Mouse (Mus musculus) thymus, postnatal 14 days (tissue): ENCODE results near the gene Gm42674.
A peak's percentile ranks its signal among the peaks of the same experiment; 100 is the strongest.

ENCODE experiments used
- DNase-seq: peaks from one replicate; pipeline ENCODE4 v3.0.0; 2021

Gm42674 gene

GRCm38 (mm10) chr3:90601486-90602110, at the start of gene Gm42674:
TSS of gene Gm42674 (plus strand) at chr3:90601904.
- no peak for DNase-seq

- no peak for DNase-seq
These were observed 49.5 kb upstream of the Gm42674 start for GRCm38 (mm10) chr3:90552231-90552630.

GRCm38 (mm10) chr3:90555954-90556353, 45.8 kb upstream of the Gm42674 start:
- no peak for DNase-seq

GRCm38 (mm10) chr3:90560008-90560628, 41.6 kb upstream of the Gm42674 start, which contains the start of gene S100a3:
TSS of gene S100a3 (plus strand) at chr3:90560578.
- no peak for DNase-seq

- DNase-seq = no peak
These were observed 27.0 kb upstream of the Gm42674 start for GRCm38 (mm10) chr3:90574691-90575090.

- DNase-seq = no peak
These were observed 26.4 kb upstream of the Gm42674 start for GRCm38 (mm10) chr3:90575320-90575719.

GRCm38 (mm10) chr3:90576351-90577001, 25.2 kb upstream of the Gm42674 start:
- no peak for DNase-seq

GRCm38 (mm10) chr3:90579433-90579832, 22.3 kb upstream of the Gm42674 start:
- no peak for DNase-seq

GRCm38 (mm10) chr3:90581141-90581540, 20.6 kb upstream of the Gm42674 start:
- DNase-seq = no peak

- peak; percentile 31 for DNase-seq
These were observed 19.5 kb upstream of the Gm42674 start for GRCm38 (mm10) chr3:90582156-90582555.

GRCm38 (mm10) chr3:90582556-90582955, 19.1 kb upstream of the Gm42674 start:
- DNase-seq = no peak

- DNase-seq = no peak
These were observed 17.8 kb upstream of the Gm42674 start for GRCm38 (mm10) chr3:90583893-90584292.

GRCm38 (mm10) chr3:90585595-90585994, 16.1 kb upstream of the Gm42674 start:
- peak; percentile 66 for DNase-seq

GRCm38 (mm10) chr3:90586016-90586643, 15.6 kb upstream of the Gm42674 start:
- DNase-seq = peak; percentile 56

- DNase-seq = peak; percentile 90
These were observed 14.8 kb upstream of the Gm42674 start for GRCm38 (mm10) chr3:90586906-90587305.

GRCm38 (mm10) chr3:90587361-90588101, 14.2 kb upstream of the Gm42674 start:
- DNase-seq = peak; percentile 21

GRCm38 (mm10) chr3:90589390-90589789, 12.3 kb upstream of the Gm42674 start:
- DNase-seq = peak; percentile 66

GRCm38 (mm10) chr3:90589947-90590346, 11.8 kb upstream of the Gm42674 start, which contains the start of gene S100a2:
TSS of gene S100a2 (plus strand) at chr3:90590247.
- no peak for DNase-seq

- DNase-seq = no peak
These were observed 7.2 kb upstream of the Gm42674 start for GRCm38 (mm10) chr3:90594466-90594865.

- DNase-seq = no peak
These were observed 6.1 kb upstream of the Gm42674 start for GRCm38 (mm10) chr3:90595556-90595955.

- no peak for DNase-seq
These were observed 4.9 kb upstream of the Gm42674 start for GRCm38 (mm10) chr3:90596810-90597209.

- DNase-seq = no peak
These were observed 4.0 kb upstream of the Gm42674 start for GRCm38 (mm10) chr3:90597736-90598135.

- no peak for DNase-seq
These were observed 3.5 kb upstream of the Gm42674 start for GRCm38 (mm10) chr3:90598212-90598611.
